Mouse (Mus musculus) cerebellum, adult 11-12 months (tissue): Measurements from ENCODE around the gene Sox6.
"Not testable (repeated sequence)": the region's sequence is repeated elsewhere in the genome, so short reads cannot be mapped to it uniquely, and the experiment has no call there.

ENCODE experiments used
- DNase-seq: peaks from one replicate; pipeline ENCODE4 v3.0.0; 2022

The Sox6 gene

GRCm38 (mm10) chr7:115628766-115629165 is 409.8 kb downstream of the Sox6 start:
- DNase-seq, result no peak

GRCm38 (mm10) chr7:115625956-115626355 is 412.6 kb downstream of the Sox6 start:
- DNase-seq, result no peak

GRCm38 (mm10) chr7:115624907-115625552 is 413.6 kb downstream of the Sox6 start:
- DNase-seq, result no peak

GRCm38 (mm10) chr7:115624451-115624850 is 414.1 kb downstream of the Sox6 start:
- no peak for DNase-seq

- no peak for DNase-seq
Measured at GRCm38 (mm10) chr7:115615697-115616237, 422.8 kb downstream of the Sox6 start.

- no peak for DNase-seq
Measured at GRCm38 (mm10) chr7:115607485-115607884, 431.1 kb downstream of the Sox6 start.

- DNase-seq, result not testable (repeated sequence)
Measured at GRCm38 (mm10) chr7:115606125-115606524, 432.5 kb downstream of the Sox6 start.

GRCm38 (mm10) chr7:115604883-115605282 is 433.7 kb downstream of the Sox6 start:
- no peak for DNase-seq

- no peak for DNase-seq
Measured at GRCm38 (mm10) chr7:115597376-115597775, 441.2 kb downstream of the Sox6 start.

- no peak for DNase-seq
Measured at GRCm38 (mm10) chr7:115580461-115580860, 458.1 kb downstream of the Sox6 start.

GRCm38 (mm10) chr7:115579826-115580225 is 458.8 kb downstream of the Sox6 start:
- DNase-seq, result no peak

GRCm38 (mm10) chr7:115576387-115576786 is 462.2 kb downstream of the Sox6 start:
- DNase-seq, result no peak

GRCm38 (mm10) chr7:115574834-115575233 is 463.8 kb downstream of the Sox6 start:
- no peak for DNase-seq

GRCm38 (mm10) chr7:115568821-115569240 is 469.8 kb downstream of the Sox6 start:
- no peak for DNase-seq

GRCm38 (mm10) chr7:115568301-115568700 is 470.3 kb downstream of the Sox6 start:
- no peak for DNase-seq

- no peak for DNase-seq
Measured at GRCm38 (mm10) chr7:115566818-115567217, 471.8 kb downstream of the Sox6 start.

GRCm38 (mm10) chr7:115565060-115565426 is 473.6 kb downstream of the Sox6 start:
- no peak for DNase-seq

GRCm38 (mm10) chr7:115564359-115565059 is 474.1 kb downstream of the Sox6 start:
- no peak for DNase-seq

- no peak for DNase-seq
Measured at GRCm38 (mm10) chr7:115556677-115557076, 481.9 kb downstream of the Sox6 start.

- DNase-seq, result no peak
Measured at GRCm38 (mm10) chr7:115550197-115550804, 488.3 kb downstream of the Sox6 start.

GRCm38 (mm10) chr7:115549670-115550069 is 488.9 kb downstream of the Sox6 start:
- no peak for DNase-seq

GRCm38 (mm10) chr7:115545585-115546374 is 492.8 kb downstream of the Sox6 start:
- no peak for DNase-seq

- no peak for DNase-seq
Measured at GRCm38 (mm10) chr7:115543596-115543995, 495.0 kb downstream of the Sox6 start.
